Mouse (Mus musculus) layer of hippocampus, adult 18-20 months (tissue): ENCODE measurements around the gene Cadps2. TPM values are rescaled to one million over a fixed set of nuclear protein-coding genes. Genes with fewer than 3 reads are reported as not detected.
A peak's percentile ranks its signal among the peaks of the same experiment; 100 is the strongest.

Source experiments
- DNase-seq, 2 experiments: peaks; one replicate each; pipeline ENCODE4 v3.0.0; 2022; ENCODE audit warnings: low spot score in 2 of 2
- total RNA-seq, 2 experiments: library from RNA; stranded (reverse); gene quantifications; 2 replicates each; pipeline ENCODE4 v1.2.3; 2021

Gene Cadps2
- total RNA-seq, 2 experiments from 2014 or later: 86.9 to 89.0 TPM

DNA sequence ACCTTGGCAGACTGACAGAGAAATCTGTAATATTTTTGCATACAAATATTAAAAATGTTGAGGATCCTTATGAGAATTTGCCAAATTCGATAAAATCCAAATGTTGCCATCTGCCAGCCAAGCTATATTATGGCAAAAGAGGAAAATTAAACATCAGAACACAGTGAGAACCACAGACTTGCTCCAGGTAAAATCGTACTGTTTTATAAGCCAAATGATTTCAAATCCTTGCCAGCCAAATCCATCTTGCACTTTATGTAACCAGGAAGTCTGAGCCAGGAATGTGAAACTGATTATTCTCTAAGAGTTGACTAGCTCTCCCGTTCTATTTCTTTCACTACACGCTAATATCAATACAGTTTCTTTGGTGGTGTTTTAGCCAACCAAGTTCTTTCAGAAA lies 269.5 kb downstream of the Cadps2 start:
- peak; percentile 24 to 65 for DNase-seq

DNA sequence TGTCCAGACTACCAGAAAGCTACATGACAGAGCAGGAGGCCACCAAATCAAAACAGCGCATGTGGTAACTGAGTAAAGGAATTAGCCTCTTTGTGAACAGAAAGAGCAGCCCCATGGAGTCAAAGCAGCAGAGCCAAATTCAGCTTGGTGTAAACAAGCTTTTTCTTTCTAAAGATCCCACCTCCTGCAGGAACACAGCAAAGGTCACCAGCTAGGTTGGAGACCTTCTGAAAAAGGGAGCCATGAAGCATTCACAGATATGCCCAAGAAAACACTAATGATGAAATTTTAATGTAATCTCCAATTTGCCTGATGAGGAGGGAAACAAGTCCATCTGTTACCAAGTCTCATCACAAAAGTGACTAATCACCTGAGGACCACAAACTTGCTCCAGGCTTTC lies 270.5 kb downstream of the Cadps2 start:
- DNase-seq: no peak

DNA sequence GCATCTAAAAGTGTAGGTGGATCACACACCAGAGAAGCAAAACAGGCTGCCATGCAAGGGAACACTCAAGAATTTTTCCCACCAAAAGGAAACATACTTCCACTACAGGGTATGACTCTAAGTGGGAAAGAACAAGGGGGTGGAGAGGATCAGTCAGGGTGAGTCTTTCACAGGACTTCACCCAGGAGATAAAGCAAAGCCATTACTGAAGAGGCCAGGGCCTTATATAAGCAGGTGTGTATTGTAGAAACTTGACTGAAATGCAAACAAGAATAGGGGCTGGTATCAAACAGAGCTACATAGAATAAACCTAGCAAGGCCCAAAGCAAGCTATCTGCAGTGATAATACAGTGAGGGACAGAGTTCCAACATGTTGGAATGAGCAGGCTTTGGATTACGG lies 271.6 kb downstream of the Cadps2 start:
- no peak for DNase-seq

DNA sequence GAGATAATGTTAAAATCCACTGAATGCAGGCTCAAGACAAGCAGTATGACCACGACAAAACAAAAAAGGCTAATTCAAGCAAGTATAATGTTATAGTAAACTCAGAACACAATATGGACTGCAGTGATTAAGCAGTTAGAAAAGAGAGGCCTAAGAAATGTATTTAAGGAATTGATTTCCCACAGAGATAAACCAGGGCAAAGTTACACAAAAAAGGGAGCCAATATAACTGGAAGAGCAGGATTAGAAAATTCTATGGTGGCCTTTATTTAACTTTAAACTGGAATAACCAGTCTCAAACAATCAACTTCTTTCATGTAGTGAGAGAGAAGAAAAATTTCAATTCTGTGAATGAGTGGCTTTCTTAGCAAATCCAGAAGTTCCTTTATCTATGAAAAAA lies 289.3 kb downstream of the Cadps2 start:
- DNase-seq: no peak

DNA sequence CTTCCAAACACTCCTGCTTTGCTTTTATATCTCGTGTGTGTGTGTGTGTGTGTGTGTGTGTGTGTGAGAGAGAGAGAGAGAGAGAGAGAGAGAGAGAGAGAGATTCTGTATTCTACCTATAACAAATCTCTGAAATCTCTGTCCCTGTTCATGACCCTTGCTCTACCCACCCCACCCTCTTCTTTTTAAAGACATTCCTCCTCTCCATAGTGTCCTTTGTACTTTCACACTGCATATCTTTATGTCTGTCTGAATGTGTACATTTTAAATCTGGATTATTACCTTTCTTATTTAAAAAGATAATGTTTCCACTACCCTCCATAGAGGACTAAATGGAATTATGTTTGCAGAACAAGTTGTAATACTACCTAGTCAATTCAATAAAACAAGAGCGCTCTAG lies 315.5 kb downstream of the Cadps2 start:
- no peak for DNase-seq

DNA sequence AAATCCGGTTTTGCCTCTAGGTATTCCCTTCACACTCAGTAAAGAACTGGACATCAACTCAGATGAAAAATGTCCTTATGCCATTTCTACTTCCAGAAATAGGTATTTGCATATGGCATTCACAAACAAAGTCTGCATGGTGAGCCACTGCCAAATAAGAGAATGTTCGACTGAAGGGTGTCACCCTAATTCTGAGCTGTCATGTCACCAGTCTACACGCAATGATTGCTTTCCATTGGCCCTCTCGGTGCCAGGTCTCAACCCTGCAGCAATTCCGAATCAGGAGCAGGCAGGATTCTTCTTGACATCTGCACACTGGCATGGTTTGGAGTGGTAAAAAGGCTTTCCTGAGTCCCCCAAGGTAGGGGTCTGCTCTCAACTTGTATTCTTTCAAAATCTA lies 316.7 kb downstream of the Cadps2 start:
- DNase-seq: no peak

DNA sequence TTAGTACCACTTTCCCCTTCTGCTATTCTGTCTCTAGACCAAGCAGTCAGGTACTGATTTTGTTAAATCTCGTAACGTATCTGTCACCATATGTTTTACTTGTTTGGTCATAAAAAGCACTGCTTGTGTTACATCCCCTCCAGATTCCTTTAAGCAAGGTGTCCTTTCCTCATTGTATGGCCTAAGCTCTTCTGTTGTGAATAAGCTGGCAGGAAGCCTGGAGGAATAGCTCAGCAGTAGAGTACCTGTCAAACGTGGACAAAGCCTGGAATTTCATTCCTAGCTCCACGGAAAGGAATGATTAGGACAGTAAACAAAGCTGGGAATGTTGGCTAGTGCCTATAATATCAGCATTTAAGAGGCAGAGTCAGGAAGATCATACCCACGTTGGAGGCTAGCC lies 340.6 kb downstream of the Cadps2 start:
- DNase-seq: no peak

DNA sequence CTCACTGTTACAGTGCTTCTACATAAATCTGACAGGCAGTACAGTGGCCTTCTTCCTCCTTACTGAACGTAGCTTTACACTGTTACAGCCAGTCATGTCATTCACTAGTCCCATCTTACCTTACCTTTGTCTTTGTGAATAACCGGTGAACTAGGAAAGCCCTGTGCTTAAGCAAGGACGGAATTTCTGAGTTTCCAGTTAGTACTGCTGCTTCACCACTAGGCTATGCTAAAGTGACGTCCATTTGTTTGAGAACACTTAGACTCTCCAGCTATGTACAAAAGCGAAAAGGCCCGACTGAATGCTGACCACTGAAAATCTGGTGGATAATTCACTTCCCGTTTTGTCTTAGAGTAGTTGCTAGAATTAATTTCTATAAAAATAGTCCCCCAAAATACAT lies 347.4 kb downstream of the Cadps2 start:
- peak in 1 of 2 experiments; percentile 68 for DNase-seq

DNA sequence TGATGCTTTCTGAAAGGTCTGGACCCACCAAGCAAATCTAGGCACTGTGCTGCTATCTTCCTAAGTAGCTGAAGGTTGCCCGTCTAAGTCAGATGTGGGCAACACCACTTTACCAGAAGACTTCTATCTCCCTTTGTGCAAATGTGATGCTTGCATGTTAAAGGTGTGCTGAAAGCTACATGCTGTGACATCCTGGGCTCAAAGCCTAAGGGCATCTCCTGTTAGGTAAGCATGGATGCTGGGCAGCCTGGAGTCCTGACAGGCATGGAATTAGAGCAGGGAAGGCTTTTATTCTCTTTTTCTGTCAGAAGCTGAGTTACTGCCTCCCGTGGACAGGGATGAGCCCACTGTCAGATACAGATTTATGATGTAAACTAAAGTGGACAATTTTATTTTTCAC lies 348.8 kb downstream of the Cadps2 start:
- no peak for DNase-seq

DNA sequence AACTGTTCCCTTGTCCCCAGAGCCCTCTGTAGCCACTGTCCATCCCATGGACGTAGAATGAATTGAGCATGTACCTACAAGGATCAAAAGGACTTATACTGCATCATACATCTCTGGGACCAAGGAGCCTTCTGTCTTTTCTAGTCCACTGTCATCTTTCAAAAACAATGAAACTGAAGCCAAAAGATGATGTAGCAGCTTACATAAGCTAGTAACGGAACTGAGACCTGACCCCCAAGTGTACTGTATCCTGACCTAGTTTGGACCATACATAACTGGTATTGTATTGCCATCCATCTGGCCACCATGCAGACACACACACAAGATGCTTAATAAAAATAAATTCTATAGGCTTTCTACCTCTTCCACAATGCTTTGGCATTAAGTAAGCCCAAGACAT lies 350.2 kb downstream of the Cadps2 start:
- DNase-seq: no peak

DNA sequence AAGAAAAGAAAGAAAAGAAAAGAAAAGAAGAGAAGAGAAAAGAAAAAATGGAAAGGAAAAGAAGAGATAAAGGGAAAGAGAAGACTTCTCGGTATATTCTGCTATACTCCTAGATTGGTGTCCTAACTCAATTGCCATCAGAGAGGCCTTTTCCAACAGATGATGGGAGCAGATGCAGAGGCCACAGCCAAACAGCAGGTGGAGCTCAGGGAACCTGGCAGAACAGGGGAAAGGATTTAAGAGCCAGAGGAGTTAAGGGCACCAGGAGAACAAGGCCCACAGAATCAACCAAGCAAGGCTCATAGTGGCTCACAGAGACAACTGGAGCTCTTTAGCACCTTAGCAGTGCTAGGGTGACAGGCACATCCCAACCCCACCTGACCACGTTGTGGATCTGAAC lies 366.5 kb downstream of the Cadps2 start:
- DNase-seq: no peak

DNA sequence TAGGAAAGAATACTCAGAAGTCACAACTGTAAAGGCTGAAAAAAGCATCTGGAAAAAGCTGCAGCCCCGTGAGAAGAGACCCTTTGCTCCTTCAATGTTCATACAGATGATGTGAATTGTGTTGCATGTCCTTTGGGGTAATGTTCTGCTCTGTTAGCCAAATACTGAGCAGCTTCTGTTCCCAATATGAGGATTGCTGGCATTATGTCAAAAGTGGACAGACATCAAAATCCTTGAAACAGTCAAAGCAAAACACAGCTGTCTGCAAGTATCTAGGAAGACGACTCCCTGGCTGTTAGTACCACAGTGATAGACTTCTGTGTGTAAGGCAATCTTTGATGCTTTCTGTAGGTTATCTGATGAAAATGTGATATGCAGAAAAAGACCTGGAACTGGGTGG lies 367.4 kb downstream of the Cadps2 start:
- no peak for DNase-seq

DNA sequence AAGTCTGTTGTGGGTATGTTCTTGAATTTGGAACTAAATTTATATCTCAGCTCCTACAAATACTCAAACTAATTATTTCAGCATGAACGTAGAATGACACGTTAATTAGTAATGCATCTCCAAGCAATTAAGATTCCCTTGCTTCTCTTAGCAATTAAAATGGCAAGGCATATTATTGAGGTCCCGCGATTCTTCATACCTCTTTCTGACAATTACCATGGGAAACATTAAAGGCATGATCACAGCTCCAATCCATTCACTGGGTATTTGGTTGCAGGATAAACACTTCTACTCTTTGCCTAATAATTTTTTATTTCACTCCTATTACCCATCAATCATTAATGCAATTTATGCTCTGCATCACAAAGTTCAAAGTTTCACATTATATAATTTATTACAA lies 371.3 kb downstream of the Cadps2 start:
- DNase-seq: no peak

DNA sequence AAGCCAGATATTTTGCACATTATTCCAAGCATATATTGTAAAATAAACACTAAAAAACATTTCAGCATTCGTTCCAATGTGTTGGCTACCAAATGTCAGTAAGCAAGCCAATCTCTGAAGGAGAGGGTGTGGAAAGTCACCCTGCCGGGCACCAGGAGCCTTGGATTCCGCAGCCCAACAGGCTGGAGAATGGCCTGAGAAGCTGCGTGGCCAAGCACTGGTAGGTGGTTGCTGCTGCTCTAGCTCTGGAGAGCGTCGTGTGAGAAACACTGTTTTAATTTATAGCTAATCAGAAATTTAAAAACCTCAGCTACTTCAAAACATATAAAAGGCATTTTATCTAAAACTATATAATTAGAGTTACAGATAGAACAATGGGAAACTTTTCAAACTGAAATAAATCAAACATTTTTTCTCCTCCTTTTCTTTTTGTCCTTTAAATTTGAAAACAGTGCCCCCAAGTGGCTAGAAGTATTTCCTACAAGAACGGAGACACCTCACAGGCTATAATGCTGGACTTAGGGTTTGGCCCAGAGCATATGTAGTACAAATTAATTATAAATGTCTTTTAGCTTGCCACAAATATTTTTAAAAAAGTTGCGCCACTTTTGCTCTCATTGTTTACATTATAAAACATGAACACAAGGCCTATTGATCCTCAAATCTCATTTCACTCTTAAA lies 376.5 kb downstream of the Cadps2 start:
- DNase-seq: peak in 1 of 2 experiments; percentile 58

DNA sequence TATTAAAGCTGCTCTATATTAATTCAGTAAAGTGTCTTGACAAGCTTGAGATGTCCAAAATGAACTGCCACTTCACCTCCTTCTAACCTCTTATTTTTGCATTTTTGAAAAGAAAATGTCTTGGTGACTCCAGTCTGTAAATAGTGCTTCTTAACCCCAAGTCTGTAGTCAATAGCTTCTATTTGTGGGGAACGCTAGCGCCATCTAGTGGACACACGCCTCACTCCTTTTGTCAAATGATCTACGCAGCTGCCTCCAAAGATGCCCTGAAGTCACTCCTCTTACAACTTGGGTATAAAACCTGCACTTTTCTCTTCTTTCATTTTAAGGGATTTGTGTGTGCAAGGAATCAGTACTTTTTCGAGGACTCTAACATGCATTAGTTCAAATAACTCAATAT lies 381.5 kb downstream of the Cadps2 start:
- DNase-seq: peak; percentile 40 to 75

DNA sequence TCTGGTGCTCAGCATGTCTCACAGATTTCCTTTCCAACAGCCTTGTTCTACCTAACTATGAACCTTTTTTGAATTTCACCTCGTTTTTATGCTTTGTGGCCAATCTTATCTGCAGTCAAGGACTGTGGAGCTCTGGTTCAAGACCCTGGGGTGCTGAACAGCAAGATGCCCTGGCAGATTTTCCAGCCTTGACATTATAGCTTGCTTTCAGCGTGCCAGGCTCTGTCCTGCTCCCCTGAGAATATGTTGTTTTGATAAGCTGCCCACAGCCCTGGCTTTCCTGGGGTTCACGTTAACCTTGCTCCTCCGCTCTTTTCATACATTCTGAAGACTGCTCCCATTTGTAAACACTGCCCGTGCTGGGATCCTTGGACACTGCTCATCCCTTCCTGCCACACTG lies 385.3 kb downstream of the Cadps2 start:
- no peak for DNase-seq

DNA sequence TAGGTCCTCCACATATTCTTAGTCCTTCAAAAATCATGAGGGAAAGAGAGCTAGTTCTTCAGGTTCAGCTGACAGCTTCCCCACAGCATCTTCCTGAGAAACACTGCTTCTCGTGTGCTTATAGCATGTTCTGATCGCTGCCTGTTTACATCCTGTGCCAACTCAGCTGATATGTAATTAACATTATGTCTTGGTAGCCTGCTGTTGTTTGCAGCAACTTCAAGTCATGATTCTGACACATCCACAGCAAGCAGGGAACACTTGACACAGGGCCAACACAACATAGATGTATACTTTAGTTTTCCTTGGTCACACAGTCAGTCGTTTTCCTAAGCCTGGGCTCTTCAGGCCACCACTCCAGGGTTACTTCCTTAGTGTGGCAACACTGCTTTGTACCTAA lies 399.3 kb downstream of the Cadps2 start:
- peak in 1 of 2 experiments; percentile 11 for DNase-seq

DNA sequence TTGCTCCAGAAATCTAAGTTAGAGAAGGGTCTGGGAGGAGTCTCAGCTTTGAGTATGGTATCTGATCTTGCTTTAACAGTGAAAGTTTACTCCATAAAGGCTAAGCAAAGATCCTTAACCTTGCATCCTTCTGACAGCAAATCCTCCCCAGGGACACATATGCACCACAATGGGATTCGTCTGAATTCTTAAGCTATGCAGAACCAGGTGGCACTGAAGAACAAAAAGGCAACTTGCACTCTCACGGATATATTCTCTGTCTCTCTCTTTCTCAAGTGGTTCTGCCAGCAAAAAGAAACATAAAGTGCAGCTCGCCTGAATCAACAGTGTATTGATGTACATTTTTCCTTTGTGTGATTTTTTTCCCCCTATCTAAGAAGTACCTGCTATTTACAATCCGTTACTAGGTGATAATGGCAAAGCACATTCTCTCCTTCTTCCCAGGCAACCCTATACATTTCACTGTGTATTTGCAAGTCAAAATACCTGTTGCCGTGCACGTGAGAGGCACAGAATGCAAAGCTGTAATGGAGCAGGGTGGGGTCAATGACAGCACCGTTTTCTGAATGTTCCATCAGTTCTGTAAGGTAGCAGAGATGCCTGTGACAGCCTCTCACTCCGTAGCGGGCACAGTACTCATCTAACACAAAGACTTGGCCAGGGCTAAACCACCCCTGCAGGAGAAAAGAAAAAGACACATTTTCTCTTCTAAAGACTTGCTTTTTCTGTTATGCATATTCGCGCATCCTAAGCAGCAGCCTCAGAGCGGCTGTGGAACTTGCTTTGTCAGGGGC lies 428.8 kb downstream of the Cadps2 start:
- DNase-seq: no peak

DNA sequence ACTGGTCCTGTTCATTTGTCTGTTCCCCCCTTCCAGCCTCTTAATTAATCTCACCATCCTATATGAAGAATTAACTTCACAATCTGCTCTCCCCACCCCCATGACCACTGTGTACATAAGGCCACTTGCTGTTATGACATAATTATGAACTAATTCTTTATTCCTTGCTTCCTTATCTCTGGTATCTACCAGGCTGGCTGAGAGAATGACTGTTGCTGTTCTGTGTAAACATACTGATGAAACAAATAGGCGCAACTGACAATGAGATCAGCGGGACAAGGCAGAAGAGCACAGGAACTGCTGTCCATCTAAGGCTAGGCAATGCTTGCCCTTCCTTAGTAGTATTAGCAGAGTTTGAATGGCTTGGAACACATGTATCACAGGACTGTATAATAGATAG lies 445.1 kb downstream of the Cadps2 start:
- DNase-seq: no peak

DNA sequence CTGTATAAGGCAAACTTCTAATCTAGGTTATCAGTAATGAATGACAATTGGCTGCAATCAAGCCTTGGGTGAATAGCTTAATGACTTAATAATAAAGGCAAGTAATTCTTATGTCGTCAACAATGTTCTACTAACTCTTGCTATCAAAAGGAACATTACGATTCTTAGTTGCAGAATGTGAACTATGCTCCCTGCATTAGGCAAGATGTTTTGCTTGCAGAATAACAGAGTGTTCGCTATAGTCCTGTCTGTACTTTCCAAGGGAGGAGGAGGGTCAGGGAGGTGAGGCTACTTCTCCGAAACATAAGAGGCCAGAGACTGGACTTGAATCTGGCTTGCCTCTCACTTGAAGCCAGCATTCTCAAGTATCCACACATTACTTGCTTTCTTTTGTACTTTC lies 446.5 kb downstream of the Cadps2 start:
- DNase-seq: no peak

DNA sequence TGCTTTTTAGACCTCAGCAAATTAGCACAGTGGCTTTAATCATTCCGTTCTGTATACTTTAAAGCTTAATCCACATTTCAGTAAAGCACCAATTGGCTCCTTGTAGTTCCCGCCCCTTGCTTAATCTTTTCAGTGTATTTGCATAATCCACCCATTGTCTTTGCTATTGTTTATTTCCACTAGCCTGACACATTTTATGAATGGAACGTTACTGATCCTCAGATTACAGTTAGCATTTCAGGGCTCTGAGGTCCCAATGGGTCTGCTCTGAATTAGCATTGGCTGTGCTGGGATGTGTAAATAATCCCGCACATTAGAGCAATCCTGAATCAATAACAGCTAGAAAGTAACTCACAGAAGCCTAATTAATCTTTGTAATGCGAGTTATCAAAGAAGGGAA lies 452.5 kb downstream of the Cadps2 start:
- DNase-seq: no peak

DNA sequence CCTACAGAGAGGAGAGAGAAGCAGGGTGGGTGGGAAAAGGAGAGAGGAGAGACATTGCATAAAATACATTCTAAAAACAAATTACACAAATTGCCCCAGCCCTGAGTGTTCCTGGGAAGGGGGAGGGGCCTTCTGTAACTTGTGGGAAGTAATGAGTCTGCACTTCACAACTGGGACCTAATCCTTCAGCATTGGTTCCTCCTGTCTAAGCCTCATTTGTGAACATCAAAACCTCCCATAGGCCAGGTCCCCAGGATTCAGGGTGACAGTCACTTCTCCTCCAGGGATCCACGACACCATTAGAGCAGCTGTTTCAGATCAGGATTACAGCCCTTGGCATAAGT lies 456.2 kb downstream of the Cadps2 start:
- DNase-seq: peak in 1 of 2 experiments; percentile 6
